Mouse (Mus musculus) intestine, embryonic 16.5 days (tissue): ENCODE measurements around the gene Sla2. TPM values are rescaled to one million over a fixed set of nuclear protein-coding genes. Genes with fewer than 3 reads are reported as not detected.
"Not testable (repeated sequence)": the region's sequence is repeated elsewhere in the genome, so short reads cannot be mapped to it uniquely, and the experiment has no call there.

Experiments
- ATAC-seq: fragments of 200-750 bp; cut with Nextera tagmentation; 2 replicates; pipeline ENCODE4 v1.8.0; 2017; ENCODE audit warnings: moderate TSS enrichment, moderate library complexity
- H3K27ac ChIP-seq: fragments of 300-500 bp; sonication (generic); 2 replicates; pipeline ENCODE4 v1.5.1; 2014; ENCODE audit warnings: mild to moderate bottlenecking, low read length
- H3K27me3 ChIP-seq: fragments of 300-500 bp; sonication (generic); replicated peaks from 2 replicates; pipeline ENCODE4 v1.6.1; 2014; ENCODE audit warnings: low read length, control low read depth, mixed read lengths; ENCODE audit not compliant: control insufficient read depth, insufficient read depth
- H3K36me3 ChIP-seq: fragments of 300-500 bp; sonication (generic); 2 replicates; pipeline ENCODE4 v1.6.1; 2014; ENCODE audit warnings: low read length, control low read depth; ENCODE audit not compliant: control insufficient read depth, insufficient read depth
- H3K4me1 ChIP-seq: fragments of 300-500 bp; sonication (generic); 2 replicates; pipeline ENCODE4 v1.6.1; 2014; ENCODE audit warnings: low read length, control low read depth, mixed read lengths; ENCODE audit not compliant: control insufficient read depth, insufficient read depth
- H3K4me2 ChIP-seq: fragments of 300-500 bp; sonication (generic); 2 replicates; pipeline ENCODE4 v1.6.1; 2014; ENCODE audit warnings: low read depth, low read length, control low read depth
- H3K4me3 ChIP-seq: fragments of 300-500 bp; sonication (generic); 2 replicates; pipeline ENCODE4 v1.5.1; 2014; ENCODE audit warnings: mild to moderate bottlenecking, low read length
- H3K9ac ChIP-seq: fragments of 300-500 bp; sonication (generic); 2 replicates; pipeline ENCODE4 v1.6.1; 2014; ENCODE audit warnings: low read depth, low read length
- H3K9me3 ChIP-seq: fragments of 300-500 bp; sonication (generic); 2 replicates; pipeline ENCODE4 v1.6.1; 2016; ENCODE audit warnings: low read length, control low read depth; ENCODE audit not compliant: control insufficient read depth
- WGBS: fragments of 180-500 bp; shearing (Covaris S2); extraction: QIAGEN DNeasy Blood & Tissue Kit; methylation state at CpG from one replicate; pipeline ENCODE4 v1.1.7; 2014; 5-methylcytosine and 5-hydroxymethylcytosine counted together
- polyA plus RNA-seq: library from polyadenylated mRNA; unstranded; fragments of >200 nt; fragmentation: Nextera tagmentation; extraction: Ambion mirVana; gene quantifications from 2 replicates; pipeline ENCODE4 v1.2.1, GENCODE M21; 2015

Gene Sla2
- polyA plus RNA-seq, 1 experiment from 2014 or later: 0.71 TPM

- Histone ChIP-seq H3K27me3 (no peaks in the 10 kb centered on the region), H3K4me1 (peaks cover 37% of the 10 kb centered on the region), H3K9me3 (no peaks in the 10 kb centered on the region), H3K4me2 (peak within 1 kb of the TSS; percentile 92), H3K9ac (peak within 1 kb of the TSS; percentile 88), H3K4me3 (peak within 1 kb of the TSS; percentile 80), H3K36me3 (0 out of 2 replicates have a peak, but pooled peaks cover under 1% of the 10 kb centered on the region), H3K27ac (peak within 1 kb of the TSS; percentile 94)
- ATAC-seq: peak; percentile 82
- WGBS: 3% methylated on average over 60 of the region's 61 CpGs
These were observed 47.4 kb downstream of the Sla2 start, which contains the start of gene Tgif2 for GRCm38 (mm10) chr2:156839319-156840191. Tgif2 (plus strand) TSS chr2:156840007.

GRCm38 (mm10) chr2:156838839-156839238 lies 48.2 kb downstream of the Sla2 start:
- Histone ChIP-seq H3K4me1 (peaks cover 31% of the 10 kb centered on the region), H3K4me2 (0 out of 2 replicates have a peak overlapping the region, but pooled peaks have one; percentile 92), H3K36me3 (0 out of 2 replicates have a peak, but pooled peaks cover 5% of the 10 kb centered on the region), H3K4me3 (peak overlapping the region; percentile 80; the same call in 1 of the 2 replicates), H3K27ac (peak overlapping the region; percentile 78), H3K9me3 (no peaks in the 10 kb centered on the region), H3K9ac (no peak overlapping the region), H3K27me3 (no peaks in the 10 kb centered on the region)
- WGBS: 66% methylated on average over 6 of the region's 6 CpGs
- no peak for ATAC-seq

GRCm38 (mm10) chr2:156834336-156834735 lies 52.7 kb downstream of the Sla2 start:
- H3K9me3 ChIP-seq: peaks cover 6% of the 10 kb centered on the region
- H3K4me2 ChIP-seq: no peak overlapping the region
- H3K9ac ChIP-seq: no peak overlapping the region
- ATAC-seq: no peak
- H3K27me3 ChIP-seq: no peaks in the 10 kb centered on the region
- peaks cover 24% of the 10 kb centered on the region for H3K36me3 ChIP-seq
- peaks cover 11% of the 10 kb centered on the region for H3K4me1 ChIP-seq
- H3K4me3 ChIP-seq: no peak overlapping the region
- WGBS: 96% methylated on average over 11 of the region's 11 CpGs
- H3K27ac ChIP-seq: no peak overlapping the region

GRCm38 (mm10) chr2:156825128-156825527 lies 61.9 kb downstream of the Sla2 start:
- 82% methylated on average over 6 of the region's 6 CpGs for WGBS
- not testable (repeated sequence) for H3K36me3 ChIP-seq, H3K4me1 ChIP-seq, ATAC-seq, H3K27ac ChIP-seq, H3K4me2 ChIP-seq, H3K4me3 ChIP-seq, H3K27me3 ChIP-seq, H3K9ac ChIP-seq, H3K9me3 ChIP-seq

Other genes with a start within 250 kb of the Sla2 start
- gene Myl9, start 111.8 kb downstream of the Sla2 start, polyA plus RNA-seq: 1,232 and 1,258 TPM in 2 replicates
- 28.3 and 28.6 TPM in 2 replicates for gene Tgif2, start 47.2 kb downstream of the Sla2 start, polyA plus RNA-seq
- gene 4930518I15Rik, start 29.2 kb downstream of the Sla2 start, polyA plus RNA-seq: 5.1 and 5.3 TPM in 2 replicates
- gene Rab5if, start 24.1 kb downstream of the Sla2 start, polyA plus RNA-seq: 295 and 299 TPM in 2 replicates
- 46.7 and 47.6 TPM in 2 replicates for gene Ndrg3, start 104.9 kb upstream of the Sla2 start, polyA plus RNA-seq
- 23.4 and 25.3 TPM in 2 replicates for gene Dsn1, start 120.0 kb upstream of the Sla2 start, polyA plus RNA-seq
- 1.2 and 1.3 TPM in 2 replicates for gene Soga1, start 192.1 kb upstream of the Sla2 start, polyA plus RNA-seq
- not detected in 2 replicates for gene Tldc2, start 199.9 kb upstream of the Sla2 start, polyA plus RNA-seq
- 22.0 and 22.3 TPM in 2 replicates for gene Samhd1, start 248.1 kb upstream of the Sla2 start, polyA plus RNA-seq